Mouse (Mus musculus): Measurements from ENCODE around the gene Gm45716.

Gene Gm45716

DNA sequence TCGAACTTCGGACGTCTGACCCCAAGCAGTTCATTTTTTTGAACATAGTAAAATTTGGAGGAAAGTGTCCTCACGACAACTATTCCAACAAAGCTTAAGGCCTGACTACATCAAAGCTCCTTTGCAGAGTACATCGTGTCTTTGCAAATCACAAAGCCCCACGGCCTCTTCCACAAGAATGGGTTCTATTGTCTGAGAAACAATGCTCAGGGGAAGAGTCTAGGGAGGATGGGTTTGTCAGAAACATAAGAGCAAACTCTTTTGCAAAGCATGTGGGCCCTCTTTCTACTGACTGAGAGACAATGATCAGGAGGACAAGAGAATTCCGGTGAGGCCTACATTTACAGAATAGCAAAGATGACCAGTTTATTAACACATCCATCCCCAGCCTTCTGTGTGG lies 26.8 kb downstream of the Gm45716 start:
- no peak for DNase-seq (ENCODE audit: extremely low spot score)

DNA sequence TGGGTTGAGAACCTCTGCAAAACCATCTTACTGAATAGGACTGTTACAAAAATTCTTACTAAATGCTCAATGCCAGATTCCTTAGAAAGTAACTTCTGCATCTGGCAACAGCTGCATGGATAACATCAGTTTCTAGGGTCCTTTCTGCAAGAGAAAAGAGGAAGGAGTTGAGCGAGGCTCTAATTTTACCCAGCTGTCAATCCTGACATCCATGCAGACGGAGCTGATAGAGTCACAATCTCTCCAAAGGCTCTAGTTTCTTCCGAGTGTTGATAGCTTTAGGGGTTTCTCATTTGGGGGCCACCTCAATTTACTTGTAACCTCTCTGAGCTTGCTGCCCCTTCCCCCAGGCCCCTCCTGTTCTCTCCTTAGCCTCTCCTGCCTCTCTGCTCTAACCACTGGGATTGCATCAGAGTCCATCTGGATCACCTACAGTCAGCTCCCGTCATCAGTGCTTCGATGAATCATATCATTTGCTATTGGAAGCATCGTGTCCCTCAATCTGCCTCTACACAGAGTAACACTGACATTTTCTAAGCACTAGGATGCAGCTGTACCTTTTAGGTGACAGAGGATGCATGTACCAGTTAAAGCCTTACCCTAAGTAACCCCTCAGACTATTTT lies 32.7 kb downstream of the Gm45716 start:
- no peak for DNase-seq (ENCODE audit: extremely low spot score)

DNA sequence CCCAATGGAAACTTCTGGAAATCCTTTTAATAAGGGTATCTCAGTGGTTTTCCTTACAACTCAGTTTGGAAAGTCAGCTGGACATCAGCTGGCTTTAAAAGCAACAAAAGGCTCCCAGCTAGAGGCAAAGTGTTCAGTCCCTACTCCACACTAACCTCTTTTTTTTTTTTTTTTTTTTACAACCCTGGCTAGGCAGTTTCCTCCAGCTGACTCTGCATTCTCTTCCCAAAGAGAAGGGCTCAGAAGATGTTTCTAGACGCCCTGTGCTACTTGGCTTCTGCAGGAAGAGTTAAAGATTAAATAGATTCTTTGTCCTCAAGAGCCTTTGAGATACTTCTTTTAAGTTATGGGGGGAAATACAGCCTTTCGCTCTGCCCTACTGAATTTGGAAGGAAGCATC lies 33.3 kb downstream of the Gm45716 start:
- DNase-seq (ENCODE audit: extremely low spot score) = no peak

DNA sequence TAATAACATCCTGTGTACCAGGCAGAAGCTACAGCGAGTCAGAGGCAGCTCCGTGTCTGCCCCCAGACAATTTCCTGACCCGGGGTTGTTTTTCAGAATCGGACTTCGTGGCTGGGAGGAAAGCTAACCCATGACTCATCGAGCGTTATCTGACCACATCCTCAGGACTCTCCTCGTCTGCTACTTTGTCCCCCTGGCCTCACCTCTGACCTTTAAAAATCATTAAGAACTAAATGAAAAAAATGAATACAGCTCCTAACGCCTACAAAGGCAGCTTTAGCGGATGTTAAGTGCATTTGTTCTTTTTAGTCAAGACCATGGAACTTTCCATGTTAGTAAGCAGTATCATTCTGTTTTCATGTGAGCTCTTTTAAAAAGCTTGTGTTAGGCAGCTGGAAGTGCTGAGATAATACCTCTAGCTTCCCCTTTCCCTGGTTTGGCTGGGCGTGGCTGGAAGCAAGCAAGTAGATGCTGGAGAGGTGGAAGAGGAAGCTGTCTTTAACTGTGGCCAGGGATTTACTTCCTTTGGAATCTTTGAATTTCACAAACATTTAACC lies 37.5 kb downstream of the Gm45716 start:
- no peak for DNase-seq (ENCODE audit: extremely low spot score)

DNA sequence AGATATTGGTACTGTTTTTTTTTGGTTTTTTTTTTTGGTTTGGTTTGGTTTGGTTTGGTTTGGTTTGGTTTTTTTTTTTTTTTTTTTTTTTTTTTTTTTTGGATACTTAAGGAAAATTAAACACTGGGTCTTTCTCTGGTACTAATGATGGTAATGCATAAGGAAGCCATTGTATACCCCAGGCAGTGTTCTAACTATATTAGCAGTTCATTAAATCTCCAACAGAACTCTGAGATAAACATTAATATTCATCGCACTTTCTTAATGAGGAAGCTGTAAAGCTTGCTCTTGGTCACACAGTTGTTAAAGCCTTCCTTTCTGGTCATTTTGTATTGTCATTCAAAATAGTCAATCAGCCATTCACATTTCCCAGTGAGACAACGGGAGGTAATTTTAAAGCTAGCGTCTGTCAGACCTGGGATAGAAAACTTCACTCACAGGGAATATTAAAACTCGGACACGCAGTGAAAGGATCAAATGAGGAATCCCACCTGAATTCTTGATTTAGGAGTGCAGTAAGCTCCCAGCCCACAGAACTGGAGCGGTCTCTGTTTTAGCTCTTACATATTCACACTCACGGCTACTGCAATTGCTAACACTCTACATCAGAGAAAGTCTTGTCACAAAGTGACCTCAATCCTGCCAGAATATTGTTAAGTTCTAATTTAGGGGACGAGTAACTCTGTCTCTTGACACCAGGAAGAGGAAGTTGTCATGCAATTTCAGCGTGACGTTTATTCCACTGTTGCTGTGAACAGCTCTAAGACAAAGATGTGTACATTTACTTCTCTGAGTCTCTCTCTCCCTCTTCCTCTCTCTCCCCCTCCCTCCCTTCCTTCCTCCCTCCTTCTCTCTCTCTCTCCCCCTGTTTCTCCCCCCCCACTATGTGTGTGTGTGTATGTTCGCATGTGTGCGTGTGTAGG lies 39.8 kb downstream of the Gm45716 start:
- no peak for DNase-seq (ENCODE audit: extremely low spot score)

DNA sequence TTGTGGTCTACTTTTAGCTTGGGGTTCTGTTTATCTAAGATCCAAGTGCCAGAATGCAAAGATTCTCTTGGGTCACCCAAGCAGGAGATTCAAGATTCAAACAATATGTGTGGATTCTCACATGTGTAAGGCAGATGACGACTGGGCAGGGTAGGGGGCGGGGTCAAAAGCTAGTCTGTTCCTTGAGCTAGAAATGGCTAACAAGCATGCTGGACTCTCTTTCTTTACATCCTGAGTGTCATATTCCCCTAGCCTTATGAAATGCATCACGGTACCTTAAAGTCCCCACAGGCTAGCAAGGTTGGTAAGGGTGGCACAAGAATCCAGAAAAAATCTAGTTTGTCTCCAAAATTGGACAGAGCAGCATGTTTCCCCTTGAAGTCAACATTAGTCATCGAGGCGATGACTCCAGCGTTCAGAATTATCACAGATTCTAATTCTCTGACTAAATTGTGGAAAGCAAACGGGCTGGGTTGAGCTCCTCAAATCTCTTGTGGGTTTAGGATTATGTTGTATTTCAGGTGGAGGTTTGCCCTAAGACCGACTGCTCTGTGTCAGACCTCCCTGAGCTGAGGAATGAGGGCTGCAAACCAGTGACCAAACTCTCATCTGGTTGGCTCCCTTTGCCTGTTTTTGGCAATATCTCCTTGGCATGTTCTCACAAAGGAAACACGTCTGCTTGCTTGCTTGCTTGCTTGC lies 40.9 kb downstream of the Gm45716 start:
- no peak for DNase-seq (ENCODE audit: extremely low spot score)

DNA sequence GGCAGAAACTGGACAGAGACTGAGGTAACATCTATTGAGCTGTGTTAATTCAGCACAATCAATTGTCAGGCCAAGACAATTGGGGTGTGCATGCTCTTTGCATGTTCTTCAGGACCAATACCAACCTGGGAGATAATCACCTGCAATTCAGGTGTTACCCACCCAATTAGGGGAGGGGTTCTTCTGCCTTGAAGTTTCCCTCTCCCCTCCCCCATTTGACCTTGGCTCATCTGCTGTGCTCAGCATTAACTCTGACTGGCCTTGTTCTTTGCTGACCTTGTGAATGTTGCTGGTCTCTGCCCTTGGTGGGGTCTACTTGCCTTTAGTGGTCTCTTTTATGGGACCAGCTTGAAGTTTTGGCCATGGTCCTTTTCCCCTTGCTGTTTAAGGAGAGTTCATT lies 42.3 kb downstream of the Gm45716 start:
- DNase-seq (ENCODE audit: extremely low spot score) = no peak

DNA sequence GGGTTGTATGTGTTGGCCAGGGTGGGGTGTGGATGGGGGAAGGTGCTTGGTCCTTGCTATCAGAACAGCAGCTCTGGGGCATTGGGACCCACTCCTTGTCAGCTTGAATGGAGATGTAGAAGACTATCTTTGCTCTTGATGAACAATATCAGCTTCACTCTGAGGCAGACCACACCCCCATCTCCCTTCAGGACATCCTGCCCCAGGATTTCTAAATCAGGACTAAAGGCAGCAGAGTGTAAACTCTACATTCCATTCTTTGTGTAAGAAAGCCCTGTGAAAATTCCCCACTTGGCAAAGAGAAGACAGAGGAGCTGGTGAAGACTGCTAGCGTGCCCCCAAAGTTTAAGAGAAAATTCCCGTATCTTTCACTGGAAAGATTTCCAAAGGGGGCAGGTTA lies 43.2 kb downstream of the Gm45716 start:
- no peak for DNase-seq (ENCODE audit: extremely low spot score)

DNA sequence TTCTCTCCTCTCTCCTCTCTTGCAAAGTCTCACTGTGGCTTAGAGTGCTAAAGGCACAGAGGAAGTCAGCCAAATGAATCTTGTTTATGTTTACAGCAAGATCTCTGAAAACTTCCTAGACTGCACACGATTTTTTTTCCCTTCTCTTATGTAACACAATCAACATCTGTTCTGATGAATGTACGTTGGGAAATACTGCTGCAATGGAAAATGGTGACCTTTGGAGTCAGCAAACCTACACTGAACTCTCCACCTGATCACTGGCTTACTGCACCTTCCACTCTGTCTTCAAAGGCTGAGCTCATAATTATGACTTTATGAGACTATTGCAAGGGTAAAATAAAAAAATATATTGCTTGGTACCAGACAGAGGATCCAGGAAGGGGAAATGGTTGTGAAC lies 44.1 kb downstream of the Gm45716 start:
- no peak for DNase-seq (ENCODE audit: extremely low spot score)

DNA sequence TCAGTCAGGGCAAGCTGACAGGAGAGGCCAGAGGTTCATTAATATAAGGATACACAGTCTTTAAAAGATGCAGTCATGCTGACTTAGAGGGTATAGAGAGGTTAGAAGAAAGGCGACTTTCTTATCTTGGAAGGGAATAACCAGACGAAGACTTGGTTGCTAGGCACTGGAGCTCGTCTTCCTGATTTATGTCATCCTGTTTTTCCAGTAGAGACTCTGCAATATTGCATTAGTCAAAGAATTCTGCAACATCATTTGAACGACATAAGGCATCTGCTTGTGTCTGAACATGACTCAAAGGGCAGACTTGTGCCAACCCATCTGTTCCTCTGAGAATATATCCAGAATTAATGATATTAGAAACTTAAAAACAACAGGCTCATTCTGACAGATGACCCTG lies 45.2 kb downstream of the Gm45716 start:
- DNase-seq (ENCODE audit: extremely low spot score) = no peak

DNA sequence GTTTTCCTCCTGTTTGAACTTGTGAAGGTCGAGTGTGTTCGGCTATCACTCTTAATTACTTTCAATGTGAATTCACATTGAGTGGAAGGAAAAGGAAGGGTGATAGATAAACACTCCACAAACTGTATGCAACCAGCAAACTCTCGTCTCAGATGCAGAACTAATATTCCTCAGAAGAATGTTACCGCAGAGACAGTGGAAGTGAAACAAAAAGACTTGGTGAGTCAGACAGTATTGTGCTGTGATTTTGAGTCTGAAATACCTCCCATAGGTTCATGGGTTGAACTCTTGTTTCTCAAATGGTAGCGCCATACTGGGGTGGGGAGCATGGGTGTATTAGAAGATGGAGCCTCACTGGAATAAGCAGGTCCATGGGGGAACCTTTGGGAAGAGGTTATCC lies 47.7 kb downstream of the Gm45716 start:
- DNase-seq (ENCODE audit: extremely low spot score) = no peak

DNA sequence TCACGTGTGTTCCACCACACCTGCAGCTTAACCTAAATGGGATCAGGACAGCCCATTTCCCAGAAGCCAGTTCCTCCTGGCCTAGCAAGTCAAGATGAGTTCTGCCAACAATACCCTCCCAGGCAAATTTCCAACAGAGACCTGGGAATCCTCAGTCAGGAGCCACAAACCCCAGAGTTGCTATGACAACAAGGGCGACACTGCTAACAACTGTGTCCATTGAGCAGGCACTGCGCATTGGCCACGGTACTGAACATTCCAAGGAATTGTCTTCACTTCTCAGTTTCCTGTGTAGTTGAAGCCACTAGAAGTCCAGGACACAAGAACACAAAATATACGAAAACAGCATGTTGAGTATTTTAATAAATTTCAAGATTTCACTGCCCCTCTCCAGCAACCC lies 50.1 kb downstream of the Gm45716 start:
- no peak for DNase-seq (ENCODE audit: extremely low spot score)

DNA sequence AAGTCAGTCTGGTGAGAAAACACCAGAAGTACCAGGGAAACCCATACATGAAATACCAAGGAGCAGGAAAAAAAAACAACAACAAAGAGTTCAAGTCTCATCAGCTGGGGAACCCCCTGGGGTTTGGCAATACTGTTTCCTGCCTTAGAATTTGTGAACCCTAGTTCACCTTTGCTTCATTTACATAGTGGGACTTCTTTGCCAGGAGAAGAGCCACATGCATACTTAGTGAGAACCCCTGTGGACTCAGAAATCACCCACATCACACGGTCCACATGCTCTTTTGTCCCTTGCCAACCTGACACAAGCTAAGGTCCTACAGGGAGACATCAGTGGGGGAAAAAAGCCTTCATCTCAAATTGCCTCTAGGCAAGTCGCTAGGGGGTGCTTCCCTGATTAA lies 51.2 kb downstream of the Gm45716 start:
- DNase-seq (ENCODE audit: extremely low spot score) = no peak

DNA sequence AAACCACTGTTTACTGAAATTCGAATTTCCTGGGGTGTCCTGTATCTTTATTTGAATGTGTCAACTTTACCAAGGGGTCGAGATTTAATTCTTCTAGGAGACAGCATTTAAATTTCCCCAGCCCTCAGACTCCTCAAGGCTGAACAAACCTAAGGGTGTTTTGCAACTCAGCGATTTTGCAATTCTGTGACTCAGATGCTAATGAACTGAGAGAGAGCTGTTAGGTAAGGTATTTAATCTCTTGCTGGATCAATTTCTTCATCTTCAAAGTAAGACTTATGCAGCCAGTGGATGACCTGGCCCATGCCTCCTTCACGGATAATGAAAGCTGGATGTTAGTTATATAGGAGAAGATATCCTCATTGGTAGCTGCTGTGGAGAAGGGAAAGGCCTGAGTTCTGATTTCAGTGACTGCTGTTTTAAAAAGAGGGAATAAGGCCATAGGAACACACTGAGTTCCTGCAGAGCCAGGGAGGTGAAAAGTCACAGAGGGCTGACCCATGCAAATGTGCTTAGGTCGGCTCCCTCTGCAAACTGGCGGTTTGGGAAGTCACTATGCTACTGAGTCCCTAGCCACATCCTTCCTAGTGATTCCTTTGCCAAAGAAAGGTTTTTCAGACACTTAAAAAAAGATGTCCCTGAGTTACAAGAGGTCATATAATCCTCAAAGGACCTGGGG lies 53.3 kb downstream of the Gm45716 start:
- DNase-seq (ENCODE audit: extremely low spot score) = no peak

DNA sequence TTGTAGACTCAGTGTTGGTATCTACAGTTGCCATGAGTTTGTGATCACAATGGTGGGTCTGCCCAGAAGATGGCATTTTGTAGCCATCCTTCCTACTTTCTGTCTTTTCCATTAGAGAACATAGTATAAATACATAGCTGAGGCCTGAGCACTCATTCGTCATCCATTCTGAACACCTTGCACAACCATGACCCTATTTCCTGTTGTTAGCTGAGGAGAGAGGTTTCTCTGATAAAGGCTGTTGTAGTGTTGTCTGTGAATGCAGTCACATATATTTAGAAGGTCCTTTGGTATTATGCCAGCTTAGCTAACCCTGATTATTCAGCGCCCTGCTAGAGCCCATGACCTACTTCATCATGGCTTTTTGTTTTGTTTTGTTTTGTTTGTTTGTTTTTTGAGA lies 54.4 kb downstream of the Gm45716 start:
- DNase-seq (ENCODE audit: extremely low spot score) = no peak

DNA sequence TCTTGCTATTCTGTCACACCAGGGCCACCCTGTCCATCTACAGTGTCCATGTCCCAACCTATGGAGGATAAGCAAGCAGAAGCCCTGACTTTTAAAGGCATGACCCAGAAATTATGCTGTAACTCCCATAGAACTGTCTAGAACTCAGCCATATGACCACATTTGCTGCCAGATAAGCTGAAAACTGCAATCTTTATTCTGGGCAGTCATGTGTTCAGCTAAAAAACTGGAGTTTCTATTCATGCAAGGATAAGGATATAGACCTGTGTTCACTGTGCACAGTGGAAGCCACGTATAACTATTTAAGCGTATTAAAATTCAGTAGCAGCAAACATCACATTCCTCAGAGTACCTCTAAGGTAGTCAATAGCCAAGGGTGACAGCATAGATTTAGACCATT lies 55.8 kb downstream of the Gm45716 start:
- no peak for DNase-seq (ENCODE audit: extremely low spot score)

DNA sequence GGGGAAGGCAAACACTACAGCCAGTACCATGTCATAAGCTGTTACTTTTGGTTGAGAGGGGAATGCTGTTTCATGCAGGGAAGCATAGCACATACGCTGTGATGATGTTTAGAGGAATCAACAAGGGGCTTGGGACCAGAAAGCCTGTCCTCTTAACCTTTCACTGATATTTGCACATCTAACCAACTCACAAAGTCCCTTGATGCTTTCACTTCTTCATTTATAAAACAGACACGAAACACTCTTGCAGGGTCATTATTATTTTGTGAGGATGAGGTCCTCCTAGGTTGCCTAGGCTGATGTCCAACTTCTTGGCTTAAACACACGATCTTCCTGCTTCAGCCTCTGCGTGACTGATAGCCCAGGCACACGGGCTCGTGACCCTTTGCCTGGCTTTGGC lies 58.1 kb downstream of the Gm45716 start:
- no peak for DNase-seq (ENCODE audit: extremely low spot score)

DNA sequence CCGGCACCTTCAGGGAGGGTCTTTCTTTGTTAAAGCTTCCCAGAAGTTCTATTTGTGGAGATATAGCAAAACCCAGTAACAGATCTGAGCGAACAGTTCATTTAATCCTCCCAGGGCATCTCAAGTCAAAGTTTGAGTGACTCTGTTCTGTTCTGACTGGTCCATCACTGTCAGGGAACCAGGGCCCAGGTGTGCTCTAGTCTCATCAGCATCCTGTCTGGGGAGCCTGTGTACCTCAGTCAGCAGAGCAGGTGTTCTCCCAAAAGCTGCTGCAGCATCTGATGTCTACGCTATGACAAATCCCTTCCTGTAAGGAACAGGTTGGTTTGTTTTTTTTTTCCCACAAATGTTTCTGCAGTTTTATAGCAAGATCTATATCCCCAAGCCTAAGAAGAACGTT lies 59.2 kb downstream of the Gm45716 start:
- no peak for DNase-seq (ENCODE audit: extremely low spot score)

DNA sequence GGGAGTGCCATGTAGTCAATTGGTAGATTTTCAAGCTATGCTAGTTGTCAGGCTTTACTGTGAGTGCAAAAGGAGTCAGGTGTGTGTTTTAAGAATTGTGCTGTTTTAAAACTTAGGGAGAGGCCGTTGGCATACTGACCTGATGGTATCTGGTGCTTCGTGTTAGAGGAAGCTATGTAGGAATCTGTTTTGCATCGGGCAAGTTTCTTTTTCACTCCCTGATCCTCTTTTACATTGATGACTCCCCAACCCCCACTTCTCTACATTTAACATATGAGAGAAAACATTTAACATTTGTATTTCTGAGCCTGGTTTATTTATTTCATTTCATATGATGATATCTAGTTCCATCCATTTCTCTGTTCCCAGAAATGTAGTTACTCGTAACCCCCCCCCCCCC lies 60.3 kb downstream of the Gm45716 start:
- DNase-seq (ENCODE audit: extremely low spot score) = no peak

DNA sequence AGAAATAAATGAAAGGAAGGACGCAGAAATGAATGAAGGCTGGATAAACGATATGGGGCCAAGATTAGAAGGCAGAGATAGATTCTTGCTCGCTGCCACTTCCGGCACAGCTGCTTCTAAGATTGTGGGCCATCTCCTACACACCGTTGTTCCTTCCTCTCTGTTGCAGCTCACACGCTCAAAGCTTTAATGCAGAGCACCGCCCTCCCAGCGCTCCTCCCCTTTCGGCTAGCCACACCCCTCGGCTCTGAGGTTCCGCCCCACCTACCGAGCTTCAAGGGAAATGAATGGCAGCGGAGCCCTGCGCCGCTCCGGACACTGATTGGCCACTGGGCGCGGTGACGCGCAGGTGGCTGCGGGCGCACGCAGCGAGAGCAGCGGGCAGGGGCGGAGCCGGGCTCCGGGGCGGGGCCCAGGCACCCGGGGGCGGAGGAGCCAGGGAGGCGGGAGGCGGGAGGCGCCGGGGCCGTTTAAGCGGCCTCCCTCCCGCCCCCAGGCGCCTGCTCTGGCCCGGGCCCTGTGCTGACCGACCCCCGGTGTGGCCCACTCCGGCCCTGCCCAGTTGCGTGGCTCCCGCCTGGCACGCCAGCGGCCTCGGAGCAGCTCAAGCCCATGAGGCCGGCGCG lies 61.7 kb downstream of the Gm45716 start, which contains the start of gene Mmd:
Gene Mmd, plus strand, starts transcription at position 432 of the 626 bp plus-strand sequence.
- peak; percentile 98 for DNase-seq (ENCODE audit: extremely low spot score)

DNA sequence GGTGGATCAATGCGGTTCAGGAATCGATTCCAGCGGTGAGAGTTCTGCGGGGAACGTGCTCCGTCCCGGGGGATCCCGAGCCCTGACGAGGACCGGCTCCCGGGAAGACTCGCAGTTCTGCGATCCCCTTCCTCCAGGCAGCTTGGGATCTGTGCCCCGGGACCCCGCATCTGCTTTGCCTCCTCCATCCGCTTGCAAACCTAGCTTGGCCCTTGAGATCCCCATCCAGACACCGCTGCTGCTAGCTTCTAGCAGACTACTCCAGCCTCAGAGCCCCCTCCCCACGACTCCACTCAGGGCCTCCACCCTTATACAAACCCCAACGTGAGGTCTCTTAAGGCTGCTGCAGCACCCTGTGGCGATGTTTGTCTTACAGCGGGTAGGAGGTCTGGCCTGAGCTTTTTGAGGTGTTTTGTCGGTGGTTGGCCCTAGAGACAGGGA lies 62.2 kb downstream of the Gm45716 start:
- no peak for DNase-seq (ENCODE audit: extremely low spot score)
